14 mouse cellular contexts compared by ENCODE assay signal in the genomic region with DNA sequence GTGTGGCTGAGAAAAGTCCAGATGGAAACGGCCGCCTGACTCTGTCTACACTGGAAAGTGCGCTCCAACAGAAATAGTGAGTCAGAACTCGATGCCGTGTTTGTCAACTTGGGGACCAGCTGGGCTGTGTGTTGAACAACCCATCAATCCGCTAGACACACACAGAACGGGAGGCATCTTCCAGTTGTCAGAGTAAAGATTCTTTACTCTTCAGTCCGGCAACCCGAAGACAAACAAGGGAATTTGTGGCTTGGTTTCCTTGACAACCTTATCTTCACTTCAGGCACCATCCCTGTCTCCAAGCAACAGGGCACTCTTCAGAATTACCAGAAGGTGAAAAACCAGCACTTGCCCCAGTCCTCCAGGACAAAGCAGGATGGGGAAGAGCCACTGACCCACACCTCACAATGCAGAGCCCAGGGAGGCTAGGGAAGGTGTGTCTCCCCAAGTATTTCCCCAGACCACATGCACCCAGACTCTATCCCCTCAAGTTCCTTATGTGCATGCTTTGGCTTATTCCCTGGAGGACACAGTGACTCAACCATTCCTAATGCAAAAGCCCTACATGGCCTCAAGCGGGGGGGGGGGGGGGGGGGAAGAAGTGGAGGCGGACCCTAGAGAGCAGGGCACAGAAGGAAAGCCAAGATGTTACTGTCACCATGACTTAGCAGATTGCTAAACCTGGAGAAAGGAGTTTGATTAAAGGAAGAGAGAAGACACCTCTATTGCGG.
DNase-seq lines count a peak whose midpoint lies in the region; ATAC-seq and TF ChIP-seq lines count a peak whose summit lies in the region.
"Had no signal": no experiment of that assay in that cellular context is flagged by ENCODE, and none has a peak within 500 bp of the region (broad histone marks: within the 10 kb centered on the region; RNA-seq: fewer than 3 reads in every experiment).

No protein-coding gene starts in this region.

- H3K36me3 ChIP-seq in lung, embryonic 14.5 days (ENCODE audit: insufficient read depth): no peaks in the 10 kb centered on the region
- H3K36me3 ChIP-seq in midbrain, embryonic 16.5 days (ENCODE audit: control insufficient read depth, insufficient read depth, low read length): no peaks in the 10 kb centered on the region
- no peaks in the 10 kb centered on the region for H3K36me3 ChIP-seq in kidney, embryonic 14.5 days (ENCODE audit: control insufficient read depth, insufficient read depth, low read length)
- H3K36me3 ChIP-seq: heart, embryonic 12.5 days had no signal

- peak; percentile 73 for ATAC-seq in lung, embryonic 14.5 days (ENCODE audit: insufficient read depth)
- peak; percentile 40; the same call in 1 of the 2 replicates for ATAC-seq in midbrain, embryonic 16.5 days
- ATAC-seq in kidney, embryonic 14.5 days (ENCODE audit: low FRiP score, low TSS enrichment): no peak
- ATAC-seq: liver, embryonic 12.5 days had no signal

- H3K4me2 ChIP-seq in lung, embryonic 14.5 days: no peak overlapping the region
- H3K4me2 ChIP-seq in midbrain, embryonic 16.5 days (ENCODE audit: low read length): no peak overlapping the region
- no peak overlapping the region for H3K4me2 ChIP-seq in kidney, embryonic 14.5 days (replicated peaks; ENCODE audit: low read depth, low read length)
- H3K4me2 ChIP-seq: heart, embryonic 12.5 days; liver, embryonic 12.5 days; neural tube, embryonic 15.5 days had no signal

- no peak for TF ChIP-seq CTCF in lung, embryonic 14.5 days (IDR thresholded peaks at IDR 0.05; ENCODE audit: low read depth)
- no peak for TF ChIP-seq CTCF in embryonic fibroblast, embryonic 13.5 days (IDR thresholded peaks at IDR 0.05; ENCODE audit: borderline replicate concordance, insufficient read depth, low read length)

- WGBS in lung, embryonic 14.5 days: 15% methylated on average over 12 of the region's 12 CpGs
- 43% methylated on average over 11 of the region's 12 CpGs for WGBS in midbrain, embryonic 16.5 days
- 68% methylated on average over 11 of the region's 12 CpGs for WGBS in kidney, embryonic 14.5 days

- no peak overlapping the region for H3K27ac ChIP-seq in lung, embryonic 14.5 days (ENCODE audit: low read depth)
- H3K27ac ChIP-seq in embryonic fibroblast, embryonic 13.5 days (ENCODE audit: insufficient read depth, low read length): peak overlapping the region; percentile 22; the same call in 1 of the 2 replicates
- H3K27ac ChIP-seq in midbrain, embryonic 16.5 days (ENCODE audit: low read length): peak overlapping the region; percentile 58
- no peak overlapping the region for H3K27ac ChIP-seq in kidney, embryonic 14.5 days (ENCODE audit: low read depth, low read length)
- H3K27ac ChIP-seq: liver, embryonic 12.5 days; neural tube, embryonic 15.5 days had no signal

- no peak overlapping the region for H3K4me3 ChIP-seq in lung, embryonic 14.5 days (ENCODE audit: low read depth, low read length)
- H3K4me3 ChIP-seq in embryonic fibroblast, embryonic 13.5 days (ENCODE audit: insufficient read depth, low read length): no peak overlapping the region
- H3K4me3 ChIP-seq in midbrain, embryonic 16.5 days (ENCODE audit: low read depth, low read length): no peak overlapping the region
- no peak overlapping the region for H3K4me3 ChIP-seq in kidney, embryonic 14.5 days (ENCODE audit: low read length)
- H3K4me3 ChIP-seq: heart, embryonic 12.5 days; liver, embryonic 12.5 days; neural tube, embryonic 15.5 days had no signal

- peaks cover 10% of the 10 kb centered on the region; the same call in 1 of the 2 replicates for H3K9me3 ChIP-seq in lung, embryonic 14.5 days (ENCODE audit: low read depth, low read length)
- H3K9me3 ChIP-seq in midbrain, embryonic 16.5 days (replicated peaks; ENCODE audit: control insufficient read depth, low read length, poor library complexity, severe bottlenecking): 0 out of 2 replicates have a peak, but pooled peaks cover 2% of the 10 kb centered on the region
- H3K9me3 ChIP-seq in kidney, embryonic 14.5 days (ENCODE audit: control insufficient read depth, low read length): peaks cover 10% of the 10 kb centered on the region; the same call in 1 of the 2 replicates

- TF ChIP-seq POLR2A in embryonic fibroblast, embryonic 13.5 days (IDR thresholded peaks at IDR 0.05; ENCODE audit: low read depth, low read length): no peak

- H3K27me3 ChIP-seq in lung, embryonic 14.5 days (ENCODE audit: insufficient read depth, low read length): no peaks in the 10 kb centered on the region
- no peaks in the 10 kb centered on the region for H3K27me3 ChIP-seq in midbrain, embryonic 16.5 days (ENCODE audit: control insufficient read depth, insufficient read depth, low read depth, low read length)
- H3K27me3 ChIP-seq in kidney, embryonic 14.5 days (ENCODE audit: control insufficient read depth, insufficient read depth, low read length): no peaks in the 10 kb centered on the region
- H3K27me3 ChIP-seq: heart, embryonic 12.5 days; liver, embryonic 12.5 days; neural tube, embryonic 15.5 days had no signal

- intact Hi-C loops in heart, postnatal 10 days (cut with DNase I): no loop called here

- no peaks in the 10 kb centered on the region for H3K4me1 ChIP-seq in lung, embryonic 14.5 days (ENCODE audit: insufficient read depth)
- peaks cover 5% of the 10 kb centered on the region; the same call in 1 of the 2 replicates for H3K4me1 ChIP-seq in embryonic fibroblast, embryonic 13.5 days (ENCODE audit: control insufficient read depth, insufficient read depth, low read length)
- H3K4me1 ChIP-seq in midbrain, embryonic 16.5 days (ENCODE audit: control insufficient read depth, insufficient read depth, low read length): peaks cover 10% of the 10 kb centered on the region
- H3K4me1 ChIP-seq in kidney, embryonic 14.5 days (ENCODE audit: control insufficient read depth, insufficient read depth, low read length): no peaks in the 10 kb centered on the region
- H3K4me1 ChIP-seq: heart, embryonic 12.5 days; liver, embryonic 12.5 days had no signal

- H3K9ac ChIP-seq in lung, embryonic 14.5 days: no peak overlapping the region
- H3K9ac ChIP-seq in midbrain, embryonic 16.5 days (ENCODE audit: low read depth, low read length): no peak overlapping the region
- no peak overlapping the region for H3K9ac ChIP-seq in kidney, embryonic 14.5 days (ENCODE audit: low read depth, low read length)
- H3K9ac ChIP-seq: heart, embryonic 12.5 days; liver, embryonic 12.5 days; neural tube, embryonic 15.5 days had no signal

- peak; percentile 70 for DNase-seq in lung, embryonic 14.5 days
- no peak for DNase-seq in lung, postnatal 10 days
- DNase-seq in MN1 (ENCODE audit: low spot score): peak; percentile 88
- DNase-seq in ovary, postnatal 14 days (ENCODE audit: low spot score): no peak
- DNase-seq in heart, postnatal 10 days: no peak
- DNase-seq: cerebellum, postnatal 10 days; kidney, adult 18-20 months; thymus, postnatal 36 days had no signal

Comparison
In these comparisons a context has a peak if more than half of its experiments do, and no peak if none do; other contexts are left out.
1. DNase-seq: peak in lung, embryonic 14.5 days (single experiment) and MN1 (single experiment); none in lung, postnatal 10 days (single experiment), ovary, postnatal 14 days (single experiment) and heart, postnatal 10 days (0 of 2).
2. H3K27ac ChIP-seq: peak in embryonic fibroblast, embryonic 13.5 days (single experiment) and midbrain, embryonic 16.5 days (single experiment); none in lung, embryonic 14.5 days (single experiment) and kidney, embryonic 14.5 days (single experiment).